Mouse (Mus musculus) small intestine, adult 2 months (tissue): Measurements from ENCODE around the gene Fbxw4.

ENCODE experiments used
- CTCF ChIP-seq: fragments of 200-500 bp; IDR thresholded peaks from 2 replicates; pipeline ENCODE4 v1.5.1; 2012; ENCODE audit warnings: low read depth, mild to moderate bottlenecking, control low read depth, inconsistent platforms, low read length, moderate library complexity, mixed read lengths; ENCODE audit not compliant: insufficient replicate concordance, insufficient read length; ENCODE audit errors: extremely low read depth
- POLR2A ChIP-seq: fragments of 200-500 bp; IDR thresholded peaks from 2 replicates; pipeline ENCODE4 v1.6.1; 2012; ENCODE audit warnings: low read depth, mild to moderate bottlenecking, control low read depth, inconsistent platforms, low read length, moderate library complexity

DNA sequence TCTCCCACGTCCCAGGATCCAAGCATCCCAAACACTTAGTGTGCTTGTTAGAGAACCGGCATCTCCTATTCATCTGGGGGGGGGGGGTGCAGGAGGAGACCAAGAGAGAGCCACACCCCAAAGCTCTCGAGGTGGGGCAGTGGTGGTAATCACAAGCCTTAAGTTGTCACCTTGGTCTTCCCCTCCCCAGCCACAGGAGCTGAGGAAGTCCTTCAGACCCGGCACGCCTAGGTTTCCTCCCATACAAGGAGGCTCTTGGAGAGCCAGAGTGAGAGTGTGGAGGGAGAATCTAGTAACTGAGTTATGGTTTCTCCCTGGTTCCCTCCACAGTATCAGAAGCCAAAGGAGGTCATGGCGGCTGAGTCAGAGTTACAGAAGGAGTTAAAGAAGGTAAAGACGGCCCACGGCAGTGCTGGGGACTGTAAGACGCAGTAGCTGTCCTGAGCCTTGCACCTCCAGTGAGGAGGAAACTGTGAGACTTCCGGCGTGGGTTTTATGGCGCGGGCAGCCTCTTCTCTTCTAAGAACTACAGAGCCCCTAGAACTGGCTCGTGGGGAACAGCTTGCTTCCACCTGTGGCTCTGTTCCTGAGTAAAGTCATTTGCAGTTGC, 82.9 kb downstream of the Fbxw4 start:
- TF ChIP-seq POLR2A (no peak), CTCF (no peak)
